Mouse (Mus musculus): ENCODE data around the gene Car11. TPM values are rescaled to one million over a fixed set of nuclear protein-coding genes. Genes with fewer than 3 reads are reported as not detected.

The Car11 gene
- polyA plus RNA-seq, 1 experiment from 2014 or later = 12.2 TPM

DNA sequence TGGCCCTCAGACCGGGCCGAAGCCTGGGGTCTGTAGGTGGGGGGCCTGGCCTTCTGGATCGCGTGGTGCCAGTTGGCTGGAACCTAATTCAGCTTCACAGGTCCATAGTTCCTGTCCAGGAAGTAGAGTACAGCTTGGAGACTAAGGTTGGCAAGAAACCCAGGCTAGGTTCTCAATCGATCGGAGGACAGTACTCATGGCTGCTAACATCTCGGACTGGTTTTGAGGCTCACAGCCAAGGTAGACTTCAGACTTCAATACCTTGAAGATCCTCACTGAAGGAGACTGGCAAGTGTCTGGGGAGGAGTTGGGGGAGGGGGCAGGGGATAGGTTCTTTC is 21.6 kb downstream of the Car11 start:
- peaks cover 72% of the 10 kb centered on the region for H3K36me3 ChIP-seq
- no peak overlapping the region; the same call in 1 of the 2 replicates for H3K27ac ChIP-seq

DNA sequence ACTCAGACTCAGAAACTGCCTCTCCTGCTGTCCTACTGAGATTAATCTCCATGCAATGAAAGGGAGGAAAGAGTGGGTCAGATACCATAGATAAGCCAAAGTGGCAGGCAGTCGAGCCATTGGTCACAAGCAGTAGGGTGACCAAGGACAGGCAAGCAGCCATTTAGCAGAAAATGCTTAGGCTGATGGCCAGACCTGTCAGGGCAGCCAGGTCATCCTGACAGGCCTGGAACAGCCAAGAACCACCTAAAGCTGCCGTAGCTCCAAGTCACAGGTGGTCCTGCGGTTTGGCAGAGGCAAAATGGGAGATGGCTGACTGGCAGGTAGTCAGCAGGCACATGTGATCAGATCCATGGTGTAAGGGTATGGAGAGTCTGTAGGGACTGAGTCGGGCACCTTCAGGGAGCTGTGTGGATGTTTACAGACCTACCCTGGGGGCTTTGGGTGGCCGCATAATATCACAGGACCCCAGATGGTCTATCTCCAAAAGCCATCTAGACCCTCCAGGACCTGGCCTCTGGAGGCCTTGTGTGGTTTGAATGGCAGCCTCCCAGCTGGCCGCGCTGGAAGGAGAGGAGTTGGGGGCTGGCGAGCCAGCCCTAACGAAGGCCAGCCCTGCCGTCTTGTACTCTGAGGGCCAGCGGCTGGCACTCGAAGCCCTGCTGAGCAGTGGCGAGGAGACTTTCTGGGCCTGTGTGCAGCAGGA is 22.2 kb downstream of the Car11 start:
- Histone ChIP-seq H3K27ac (no peak overlapping the region; the same call in 1 of the 2 replicates), H3K4me3 (no peak overlapping the region), H3K4me2 (replicated peaks) (no peak overlapping the region), H3K9ac (no peak overlapping the region), H3K27me3 (no peaks in the 10 kb centered on the region), H3K4me1 (peaks cover 28% of the 10 kb centered on the region), H3K36me3 (peaks cover 78% of the 10 kb centered on the region), H3K9me3 (no peaks in the 10 kb centered on the region)
- WGBS = 56% methylated on average over 13 of the region's 13 CpGs
- no peak for ATAC-seq (ENCODE audit: low FRiP score, low read depth)

More for the DNA sequence above, 21.6 kb downstream of the Car11 start:
- WGBS = 85% methylated on average over 7 of the region's 7 CpGs
- no peak overlapping the region for H3K4me2 ChIP-seq (replicated peaks)
- no peak overlapping the region for H3K4me3 ChIP-seq
- H3K9ac ChIP-seq = no peak overlapping the region; the same call in 1 of the 2 replicates
- H3K4me1 ChIP-seq = peaks cover 34% of the 10 kb centered on the region
- H3K27me3 ChIP-seq = no peaks in the 10 kb centered on the region
- no peaks in the 10 kb centered on the region for H3K9me3 ChIP-seq
- ATAC-seq (ENCODE audit: low FRiP score, low read depth) = no peak

DNA sequence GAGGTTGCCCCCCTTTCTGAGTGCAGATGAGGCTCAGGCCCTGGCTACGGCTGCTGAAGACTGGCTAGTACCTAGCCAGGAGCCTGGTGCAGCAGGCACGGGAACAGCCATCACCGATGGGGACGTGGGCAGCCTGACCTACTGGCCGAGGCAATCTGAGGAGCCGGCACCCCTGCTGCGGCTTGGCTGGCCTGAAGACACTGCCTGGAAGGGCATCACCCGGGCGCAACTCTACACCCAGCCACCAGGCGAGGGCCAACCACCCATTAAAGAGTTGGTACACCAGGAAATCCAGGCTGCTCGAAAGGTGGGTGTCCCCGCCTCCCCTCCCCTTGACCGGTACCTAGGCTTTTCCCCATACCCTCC is 22.7 kb downstream of the Car11 start:
- Histone ChIP-seq H3K9ac (no peak overlapping the region), H3K4me2 (replicated peaks) (no peak overlapping the region), H3K36me3 (peaks cover 83% of the 10 kb centered on the region), H3K27ac (no peak overlapping the region; the same call in 1 of the 2 replicates), H3K27me3 (no peaks in the 10 kb centered on the region), H3K4me3 (no peak overlapping the region), H3K9me3 (no peaks in the 10 kb centered on the region), H3K4me1 (peaks cover 23% of the 10 kb centered on the region)
- 75% methylated on average over 13 of the region's 13 CpGs for WGBS
- ATAC-seq (ENCODE audit: low FRiP score, low read depth) = no peak

DNA sequence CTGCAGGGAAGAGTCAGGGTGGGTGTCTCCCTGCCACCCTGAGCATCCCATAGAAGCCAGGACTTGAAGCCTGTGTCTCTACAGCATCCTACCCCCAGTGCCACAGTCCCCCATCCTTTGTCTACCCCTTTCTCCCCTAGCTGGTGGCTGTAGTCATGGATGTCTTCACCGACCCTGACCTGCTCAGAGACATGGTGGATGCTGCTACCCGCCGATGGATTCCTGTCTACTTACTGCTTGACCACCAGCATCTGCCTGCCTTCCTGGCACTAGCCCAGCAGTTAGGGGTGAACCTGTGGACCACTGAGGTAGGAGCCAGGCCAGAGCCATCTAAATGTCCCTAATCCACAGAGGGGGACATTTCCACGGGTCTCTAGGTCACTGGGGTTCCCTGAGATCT is 23.7 kb downstream of the Car11 start:
- Histone ChIP-seq H3K9me3 (no peaks in the 10 kb centered on the region), H3K27ac (no peak overlapping the region), H3K4me3 (no peak overlapping the region), H3K27me3 (no peaks in the 10 kb centered on the region), H3K9ac (no peak overlapping the region), H3K4me2 (replicated peaks) (no peak overlapping the region), H3K4me1 (peaks cover 23% of the 10 kb centered on the region), H3K36me3 (peaks cover 90% of the 10 kb centered on the region)
- no peak for ATAC-seq (ENCODE audit: low FRiP score, low read depth)
- 90% methylated on average over 4 of the region's 4 CpGs for WGBS

GRCm38 (mm10) chr7:45723781-45724180 is 24.1 kb downstream of the Car11 start:
- no peak overlapping the region for H3K4me3 ChIP-seq
- 94% methylated on average over 14 of the region's 14 CpGs for WGBS
- H3K9ac ChIP-seq = no peak overlapping the region
- H3K4me1 ChIP-seq = peaks cover 22% of the 10 kb centered on the region
- no peaks in the 10 kb centered on the region for H3K9me3 ChIP-seq
- no peaks in the 10 kb centered on the region for H3K27me3 ChIP-seq
- no peak for ATAC-seq (ENCODE audit: low FRiP score, low read depth)
- no peak overlapping the region for H3K27ac ChIP-seq
- H3K4me2 ChIP-seq (replicated peaks) = no peak overlapping the region
- H3K36me3 ChIP-seq = peaks cover 93% of the 10 kb centered on the region

GRCm38 (mm10) chr7:45725151-45725550 is 25.5 kb downstream of the Car11 start:
- Histone ChIP-seq H3K4me2 (replicated peaks) (no peak overlapping the region), H3K4me3 (no peak overlapping the region), H3K36me3 (peaks cover 89% of the 10 kb centered on the region), H3K27me3 (no peaks in the 10 kb centered on the region), H3K4me1 (peaks cover 8% of the 10 kb centered on the region; the same call in 1 of the 2 replicates), H3K9me3 (no peaks in the 10 kb centered on the region), H3K27ac (no peak overlapping the region), H3K9ac (no peak overlapping the region; the same call in 1 of the 2 replicates)
- ATAC-seq (ENCODE audit: low FRiP score, low read depth) = no peak
- 91% methylated on average over 9 of the region's 9 CpGs for WGBS

DNA sequence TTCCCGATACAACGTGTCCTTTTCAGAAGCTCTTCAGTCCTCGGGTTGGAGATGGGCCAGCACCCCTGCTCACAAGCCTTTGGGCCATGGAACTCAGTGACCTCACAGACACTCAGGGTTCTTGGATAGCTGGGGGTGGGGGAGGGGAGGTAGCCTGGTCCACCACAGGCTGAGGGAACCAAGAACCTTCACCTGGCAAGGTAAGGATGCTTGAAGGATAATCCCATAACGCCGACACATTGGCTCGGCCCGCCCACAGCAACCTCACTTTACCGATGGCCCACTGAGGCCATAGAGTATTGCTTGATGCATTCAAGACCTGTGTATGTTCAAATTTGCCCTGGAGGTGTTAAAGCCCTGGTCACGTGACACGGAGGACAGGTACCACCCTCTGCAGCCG is 26.1 kb downstream of the Car11 start, which contains the start of gene Spaca4:
Gene Spaca4, minus strand, starts transcription at position 101 of the 400 bp plus-strand sequence.
- no peak within 1 kb of the TSS; the same call in 1 of the 2 replicates for H3K9ac ChIP-seq

DNA sequence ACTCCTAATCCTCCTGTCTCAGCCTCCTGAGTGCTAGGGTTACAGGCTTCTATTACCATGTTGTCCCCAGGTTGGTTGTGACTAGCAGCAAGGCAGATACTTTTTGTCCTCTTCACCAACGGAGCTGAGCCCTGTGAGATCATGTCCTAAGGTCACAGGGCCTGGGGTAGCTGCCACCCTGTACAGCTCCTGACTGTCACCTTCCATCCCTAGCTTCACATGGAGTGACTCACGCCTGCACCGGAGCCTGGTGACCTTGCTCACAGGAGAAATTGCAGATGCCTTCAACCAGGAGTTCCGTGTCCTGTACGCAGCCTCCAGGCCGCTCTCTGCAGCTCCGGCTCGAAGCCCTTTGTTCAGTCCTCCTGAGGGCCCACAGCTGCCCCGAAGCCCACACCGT is 26.8 kb downstream of the Car11 start:
- H3K36me3 ChIP-seq = peaks cover 76% of the 10 kb centered on the region
- WGBS = 89% methylated on average over 10 of the region's 10 CpGs

More for the DNA sequence above, 26.1 kb downstream of the Car11 start, which contains the start of gene Spaca4:
- H3K4me3 ChIP-seq = no peak within 1 kb of the TSS
- ATAC-seq (ENCODE audit: low FRiP score, low read depth) = no peak
- peaks cover 83% of the 10 kb centered on the region for H3K36me3 ChIP-seq
- H3K9me3 ChIP-seq = no peaks in the 10 kb centered on the region
- no peak within 1 kb of the TSS for H3K4me2 ChIP-seq (replicated peaks)
- WGBS = 91% methylated on average over 11 of the region's 11 CpGs
- H3K27me3 ChIP-seq = no peaks in the 10 kb centered on the region
- H3K27ac ChIP-seq = no peak within 1 kb of the TSS
- peaks cover 9% of the 10 kb centered on the region for H3K4me1 ChIP-seq

DNA sequence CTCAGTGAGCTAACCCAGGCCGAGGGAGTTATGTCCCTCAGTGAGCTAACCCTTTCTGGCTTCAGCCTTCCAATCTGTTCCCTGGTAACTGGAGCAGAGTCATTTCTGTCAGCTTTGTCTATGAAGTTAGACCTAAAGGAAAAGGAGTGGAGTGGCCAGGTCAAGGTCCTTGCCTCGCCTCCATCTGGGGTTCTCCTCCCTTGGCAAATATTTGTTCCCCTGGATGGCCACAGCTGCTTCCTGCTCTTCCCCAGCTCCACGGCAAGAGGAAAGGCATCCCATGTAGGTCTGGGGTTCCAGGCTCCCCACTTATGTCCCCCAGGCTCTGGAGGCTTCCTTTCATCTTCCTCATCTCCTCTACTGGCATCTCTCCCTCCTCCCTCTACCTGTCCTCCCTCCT is 28.0 kb downstream of the Car11 start:
- Histone ChIP-seq H3K27ac (no peak overlapping the region), H3K27me3 (no peaks in the 10 kb centered on the region), H3K9ac (no peak overlapping the region), H3K9me3 (no peaks in the 10 kb centered on the region), H3K4me1 (peaks cover 11% of the 10 kb centered on the region), H3K4me3 (no peak overlapping the region), H3K4me2 (replicated peaks) (no peak overlapping the region), H3K36me3 (peaks cover 64% of the 10 kb centered on the region)
- 83% methylated on average over 3 of the region's 3 CpGs for WGBS
- ATAC-seq (ENCODE audit: low FRiP score, low read depth) = no peak

More for the DNA sequence above, 26.8 kb downstream of the Car11 start:
- Histone ChIP-seq H3K9ac (no peak overlapping the region), H3K9me3 (no peaks in the 10 kb centered on the region), H3K4me2 (replicated peaks) (no peak overlapping the region), H3K4me1 (peaks cover 11% of the 10 kb centered on the region), H3K27me3 (no peaks in the 10 kb centered on the region), H3K27ac (no peak overlapping the region), H3K4me3 (no peak overlapping the region)
- ATAC-seq (ENCODE audit: low FRiP score, low read depth) = no peak

- no peak overlapping the region for H3K9ac ChIP-seq
- H3K4me2 ChIP-seq (replicated peaks) = no peak overlapping the region
- peaks cover 31% of the 10 kb centered on the region for H3K36me3 ChIP-seq
- no peaks in the 10 kb centered on the region for H3K9me3 ChIP-seq
- WGBS = 14% methylated on average over 16 of the region's 16 CpGs
- peak; percentile 54; the same call in 1 of the 2 replicates for ATAC-seq (ENCODE audit: low FRiP score, low read depth)
- H3K4me3 ChIP-seq = no peak overlapping the region
- no peaks in the 10 kb centered on the region for H3K27me3 ChIP-seq
- H3K4me1 ChIP-seq = peaks cover 11% of the 10 kb centered on the region
- H3K27ac ChIP-seq = peak overlapping the region; percentile 33; the same call in 1 of the 2 replicates
These were observed 31.2 kb downstream of the Car11 start for GRCm38 (mm10) chr7:45730727-45731431.

DNA sequence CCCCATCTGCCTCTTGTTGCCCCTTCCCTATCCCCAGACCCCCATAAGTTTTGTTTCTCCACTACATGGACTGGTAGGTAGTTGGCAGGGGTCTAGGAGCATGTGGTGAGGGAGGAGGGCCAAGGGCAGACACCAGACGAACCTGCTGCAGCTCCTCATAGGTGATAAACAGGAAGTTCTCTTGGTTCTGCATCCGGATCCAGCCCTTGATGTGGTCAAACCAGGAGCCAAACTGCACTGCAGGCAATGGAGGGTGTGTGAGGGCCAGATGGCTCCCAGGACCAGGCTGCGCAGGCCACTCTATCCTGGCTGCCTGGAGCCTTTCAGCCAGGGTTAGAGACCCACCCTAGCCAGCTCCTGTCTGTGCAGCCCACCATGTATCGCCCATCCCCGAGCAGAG is 33.8 kb downstream of the Car11 start:
- Histone ChIP-seq H3K27ac (no peak overlapping the region), H3K36me3 (peaks cover 9% of the 10 kb centered on the region), H3K9ac (no peak overlapping the region), H3K4me2 (replicated peaks) (no peak overlapping the region), H3K4me1 (peaks cover 11% of the 10 kb centered on the region), H3K4me3 (no peak overlapping the region), H3K27me3 (no peaks in the 10 kb centered on the region), H3K9me3 (no peaks in the 10 kb centered on the region)
- WGBS = 75% methylated on average over 5 of the region's 5 CpGs
- ATAC-seq (ENCODE audit: low FRiP score, low read depth) = no peak

DNA sequence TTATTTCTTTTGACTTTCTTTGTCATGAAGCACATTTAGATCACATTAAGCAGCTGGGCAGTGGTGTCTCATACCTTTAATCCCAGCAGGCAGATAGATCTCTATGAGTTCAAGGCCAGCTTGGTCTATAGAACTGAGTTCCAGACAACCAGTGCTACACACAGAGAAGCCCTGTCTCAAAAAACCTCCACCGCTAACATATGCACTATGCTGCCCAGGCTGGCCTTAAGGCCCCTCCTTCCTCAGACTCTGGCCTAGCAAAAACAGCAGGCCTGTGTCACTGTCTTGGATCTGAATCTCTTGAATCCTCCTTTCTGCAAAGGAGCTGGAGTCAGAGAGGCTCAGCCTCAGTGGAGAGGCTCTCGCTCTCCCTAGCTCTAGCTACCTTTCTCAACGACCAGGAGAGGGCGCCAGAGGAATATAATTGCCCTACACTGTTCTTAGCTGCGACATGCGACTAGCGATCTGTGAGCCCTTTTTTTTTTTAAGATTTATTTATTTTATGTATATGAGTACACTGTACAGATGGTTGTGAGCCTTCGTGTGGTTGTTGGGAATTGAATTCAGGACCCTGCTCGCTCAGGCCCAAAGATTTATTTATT is 39.6 kb downstream of the Car11 start:
- 7% methylated on average over 9 of the region's 9 CpGs for WGBS
- Histone ChIP-seq H3K4me1 (no peaks in the 10 kb centered on the region), H3K27ac (no peak overlapping the region), H3K9ac (no peak overlapping the region), H3K27me3 (no peaks in the 10 kb centered on the region), H3K4me3 (no peak overlapping the region), H3K9me3 (no peaks in the 10 kb centered on the region), H3K4me2 (replicated peaks) (no peak overlapping the region), H3K36me3 (no peaks in the 10 kb centered on the region)
- ATAC-seq (ENCODE audit: low FRiP score, low read depth) = peak; percentile 83; the same call in 1 of the 2 replicates
